In the genomic region with DNA sequence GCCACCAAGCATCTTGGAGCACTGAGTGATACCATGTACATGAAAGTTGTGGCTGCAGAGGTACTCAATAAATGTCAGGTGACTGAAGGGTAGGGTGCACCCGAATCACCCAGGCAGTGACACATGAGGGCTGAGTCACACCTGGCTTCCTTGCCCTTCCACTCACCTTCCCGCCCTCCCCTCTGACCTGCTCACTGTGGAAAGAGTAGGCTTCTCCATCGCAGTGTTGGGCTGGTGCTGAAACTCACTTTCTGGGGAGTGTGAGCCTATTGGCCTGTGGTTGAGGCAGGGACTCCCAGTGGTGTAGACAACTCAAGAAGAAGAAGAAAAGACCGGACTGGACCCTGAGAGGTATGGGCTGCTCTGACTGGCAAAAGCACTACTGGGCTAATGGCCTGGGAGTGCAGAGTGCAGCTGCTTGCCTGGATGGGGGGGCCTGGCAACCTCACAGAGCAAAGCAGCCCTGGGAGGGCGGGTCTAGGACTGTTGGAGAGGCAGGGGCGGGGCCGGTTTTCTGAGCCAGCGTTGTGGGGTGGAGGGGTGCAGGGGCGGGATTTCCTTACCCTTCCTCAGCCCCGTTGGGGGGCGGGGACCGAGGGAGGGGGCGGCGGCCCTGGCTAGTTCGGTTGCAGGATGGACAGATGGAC, we compare ENCODE assay signal across 8 mouse cellular contexts. TPM values are rescaled to one million over a fixed set of nuclear protein-coding genes. Genes with fewer than 3 reads are reported as not detected.
A peak's percentile ranks its signal among the peaks of the same experiment; 100 is the strongest.
DNase-seq lines count a peak whose midpoint lies in the region; ATAC-seq lines count a peak whose summit lies in the region.

No protein-coding gene starts in this region.

- WGBS in kidney, embryonic 15.5 days, result 21% methylated on average over 15 of the region's 15 CpGs
- 26% methylated on average over 15 of the region's 15 CpGs for WGBS in heart, embryonic 12.5 days
- 23% methylated on average over 15 of the region's 15 CpGs for WGBS in limb, embryonic 15.5 days
- 20% methylated on average over 15 of the region's 15 CpGs for WGBS in stomach, embryonic 15.5 days

- H3K4me1 ChIP-seq in kidney, embryonic 15.5 days, result peaks cover 41% of the 10 kb centered on the region
- H3K4me1 ChIP-seq in heart, embryonic 12.5 days (replicated peaks), result peaks cover 39% of the 10 kb centered on the region
- H3K4me1 ChIP-seq in limb, embryonic 15.5 days, result peaks cover 40% of the 10 kb centered on the region
- H3K4me1 ChIP-seq in stomach, embryonic 15.5 days, result peaks cover 33% of the 10 kb centered on the region

- H3K27me3 ChIP-seq in kidney, embryonic 15.5 days, result no peaks in the 10 kb centered on the region
- no peaks in the 10 kb centered on the region; the same call in 1 of the 2 replicates for H3K27me3 ChIP-seq in heart, embryonic 12.5 days (replicated peaks)
- no peaks in the 10 kb centered on the region for H3K27me3 ChIP-seq in limb, embryonic 15.5 days
- H3K27me3 ChIP-seq in stomach, embryonic 15.5 days (replicated peaks), result no peaks in the 10 kb centered on the region

- peak overlapping the region; percentile 18 for H3K4me3 ChIP-seq in kidney, embryonic 15.5 days (replicated peaks)
- peak overlapping the region; percentile 21 for H3K4me3 ChIP-seq in heart, embryonic 12.5 days
- H3K4me3 ChIP-seq in limb, embryonic 15.5 days, result peak overlapping the region; percentile 27
- peak overlapping the region; percentile 23; the same call in 1 of the 2 replicates for H3K4me3 ChIP-seq in stomach, embryonic 15.5 days (replicated peaks)

- H3K27ac ChIP-seq in kidney, embryonic 15.5 days, result no peak overlapping the region
- H3K27ac ChIP-seq in heart, embryonic 12.5 days (ENCODE audit: poor library complexity, severe bottlenecking), result no peak overlapping the region
- no peak overlapping the region for H3K27ac ChIP-seq in limb, embryonic 15.5 days
- H3K27ac ChIP-seq in stomach, embryonic 15.5 days, result no peak overlapping the region

- no peaks in the 10 kb centered on the region for H3K36me3 ChIP-seq in kidney, embryonic 15.5 days
- no peaks in the 10 kb centered on the region for H3K36me3 ChIP-seq in heart, embryonic 12.5 days
- no peaks in the 10 kb centered on the region for H3K36me3 ChIP-seq in limb, embryonic 15.5 days
- no peaks in the 10 kb centered on the region for H3K36me3 ChIP-seq in stomach, embryonic 15.5 days

- H3K9ac ChIP-seq in kidney, embryonic 15.5 days, result no peak overlapping the region
- H3K9ac ChIP-seq in heart, embryonic 12.5 days, result no peak overlapping the region
- no peak overlapping the region for H3K9ac ChIP-seq in limb, embryonic 15.5 days
- H3K9ac ChIP-seq in stomach, embryonic 15.5 days, result no peak overlapping the region

- peak overlapping the region; percentile 45 for H3K4me2 ChIP-seq in kidney, embryonic 15.5 days
- H3K4me2 ChIP-seq in heart, embryonic 12.5 days, result peak overlapping the region; percentile 59
- peak overlapping the region; percentile 41 for H3K4me2 ChIP-seq in limb, embryonic 15.5 days
- peak overlapping the region; percentile 46 for H3K4me2 ChIP-seq in stomach, embryonic 15.5 days

- no peak for ATAC-seq in kidney, embryonic 15.5 days (replicated peaks; ENCODE audit: low FRiP score)
- ATAC-seq in heart, embryonic 12.5 days (ENCODE audit: insufficient number of reproducible peaks, low FRiP score), result no peak
- no peak for ATAC-seq in limb, embryonic 15.5 days (ENCODE audit: insufficient number of reproducible peaks, low FRiP score, low TSS enrichment, low read depth)
- ATAC-seq in stomach, embryonic 15.5 days (ENCODE audit: insufficient read depth, low FRiP score, low read depth), result no peak

- no peak for DNase-seq in kidney, adult 8-10 months
- DNase-seq in adrenal gland, postnatal 14 days, result peak; percentile 55
- DNase-seq in frontal cortex, postnatal 25 days (ENCODE audit: low spot score in 2 of 2), result no peak
- DNase-seq in ovary, postnatal 10 days (ENCODE audit: low spot score), result no peak

- no peaks in the 10 kb centered on the region for H3K9me3 ChIP-seq in kidney, embryonic 15.5 days (replicated peaks)
- no peaks in the 10 kb centered on the region for H3K9me3 ChIP-seq in heart, embryonic 12.5 days (replicated peaks)
- no peaks in the 10 kb centered on the region for H3K9me3 ChIP-seq in limb, embryonic 15.5 days
- no peaks in the 10 kb centered on the region for H3K9me3 ChIP-seq in stomach, embryonic 15.5 days

RNA-seq across cellular contexts. Expression of a gene that starts 2.0 kb away (rescaled TPM):
- polyA plus RNA-seq in kidney, embryonic 15.5 days (2015; fragmentation: Nextera tagmentation; extraction: Ambion mirVana), result 0.14 and 0.18 TPM in 2 replicates
- 0.53 and 0.89 TPM in 2 replicates for total RNA-seq in adrenal gland, postnatal 14 days (2021)
- not detected in 2 replicates for polyA plus RNA-seq in heart, embryonic 12.5 days (2016; fragmentation: Nextera tagmentation; extraction: Ambion mirVana)
- 0.46 TPM in 1 of 2 replicates, not detected in the other for polyA plus RNA-seq in limb, embryonic 15.5 days (2015; fragmentation: Nextera tagmentation; extraction: Ambion mirVana)
- polyA plus RNA-seq in stomach, embryonic 15.5 days (2015; fragmentation: Nextera tagmentation; extraction: Ambion mirVana), result 0.12 and 0.19 TPM in 2 replicates

RNA-seq across cellular contexts. Expression of a gene that starts 3.8 kb away (rescaled TPM):
- 8.7 and 10.6 TPM in 2 replicates for polyA plus RNA-seq in kidney, embryonic 15.5 days (2015; fragmentation: Nextera tagmentation; extraction: Ambion mirVana)
- total RNA-seq in adrenal gland, postnatal 14 days (2021), result 5.0 and 5.7 TPM in 2 replicates
- polyA plus RNA-seq in heart, embryonic 12.5 days (2016; fragmentation: Nextera tagmentation; extraction: Ambion mirVana), result 3.0 and 4.3 TPM in 2 replicates
- 10.0 and 11.8 TPM in 2 replicates for polyA plus RNA-seq in limb, embryonic 15.5 days (2015; fragmentation: Nextera tagmentation; extraction: Ambion mirVana)
- 9.6 and 10.2 TPM in 2 replicates for polyA plus RNA-seq in stomach, embryonic 15.5 days (2015; fragmentation: Nextera tagmentation; extraction: Ambion mirVana)

RNA-seq across cellular contexts. Expression of a gene that starts 34.4 kb away (rescaled TPM):
- 2.1 and 3.5 TPM in 2 replicates for polyA plus RNA-seq in kidney, embryonic 15.5 days (2015; fragmentation: Nextera tagmentation; extraction: Ambion mirVana)
- total RNA-seq in adrenal gland, postnatal 14 days (2021), result 6.0 and 8.5 TPM in 2 replicates
- polyA plus RNA-seq in heart, embryonic 12.5 days (2016; fragmentation: Nextera tagmentation; extraction: Ambion mirVana), result 1.1 and 1.3 TPM in 2 replicates
- polyA plus RNA-seq in limb, embryonic 15.5 days (2015; fragmentation: Nextera tagmentation; extraction: Ambion mirVana), result 19.4 and 24.4 TPM in 2 replicates
- polyA plus RNA-seq in stomach, embryonic 15.5 days (2015; fragmentation: Nextera tagmentation; extraction: Ambion mirVana), result 5.9 and 6.6 TPM in 2 replicates

RNA-seq across cellular contexts. Expression of a gene that starts 50.5 kb away (rescaled TPM):
- polyA plus RNA-seq in kidney, embryonic 15.5 days (2015; fragmentation: Nextera tagmentation; extraction: Ambion mirVana), result 81.7 and 95.6 TPM in 2 replicates
- total RNA-seq in adrenal gland, postnatal 14 days (2021), result 95.6 and 167 TPM in 2 replicates
- 67.5 and 70.3 TPM in 2 replicates for polyA plus RNA-seq in heart, embryonic 12.5 days (2016; fragmentation: Nextera tagmentation; extraction: Ambion mirVana)
- 108 and 123 TPM in 2 replicates for polyA plus RNA-seq in limb, embryonic 15.5 days (2015; fragmentation: Nextera tagmentation; extraction: Ambion mirVana)
- 104 and 107 TPM in 2 replicates for polyA plus RNA-seq in stomach, embryonic 15.5 days (2015; fragmentation: Nextera tagmentation; extraction: Ambion mirVana)

RNA-seq across cellular contexts. Expression of a gene that starts 51.4 kb away (rescaled TPM):
- 513 and 523 TPM in 2 replicates for polyA plus RNA-seq in kidney, embryonic 15.5 days (2015; fragmentation: Nextera tagmentation; extraction: Ambion mirVana)
- total RNA-seq in adrenal gland, postnatal 14 days (2021), result 1,224 and 1,334 TPM in 2 replicates
- 738 and 745 TPM in 2 replicates for polyA plus RNA-seq in heart, embryonic 12.5 days (2016; fragmentation: Nextera tagmentation; extraction: Ambion mirVana)
- 427 and 499 TPM in 2 replicates for polyA plus RNA-seq in limb, embryonic 15.5 days (2015; fragmentation: Nextera tagmentation; extraction: Ambion mirVana)
- polyA plus RNA-seq in stomach, embryonic 15.5 days (2015; fragmentation: Nextera tagmentation; extraction: Ambion mirVana), result 499 and 511 TPM in 2 replicates
